Mouse (Mus musculus) gastrocnemius, adult 2 months (tissue): ENCODE data around the gene 4930432K21Rik. TPM values are rescaled to one million over a fixed set of nuclear protein-coding genes. Genes with fewer than 3 reads are reported as not detected.

Experiments used
- DNase-seq: peaks from one replicate; pipeline ENCODE4 v3.0.0; 2022
- H3K27ac ChIP-seq: fragments of 200-600 bp; 2 replicates; pipeline ENCODE4 v1.8.1; 2022; ENCODE audit warnings: mild to moderate bottlenecking
- H3K4me3 ChIP-seq: fragments of 200-600 bp; 2 replicates; pipeline ENCODE4 v1.8.1; 2022; ENCODE audit warnings: mild to moderate bottlenecking, moderate library complexity
- CTCF ChIP-seq: fragments of 200-600 bp; IDR thresholded peaks from 2 replicates; pipeline ENCODE4 v1.8.1; 2022; ENCODE audit warnings: antibody characterized with exemption, mild to moderate bottlenecking, moderate library complexity
- intact Hi-C: fragments of 180-260 bp; cut with DNase I; formaldehyde crosslinking; loops from one replicate; pipeline ENCODE4 v1.15.1; 2025
- total RNA-seq, 2 experiments: library from RNA; stranded (reverse); gene quantifications; 2 replicates each; pipeline ENCODE4 v1.2.3; 2021

4930432K21Rik gene
- total RNA-seq, 2 experiments from 2014 or later: 0.28 to 0.50 TPM

DNA sequence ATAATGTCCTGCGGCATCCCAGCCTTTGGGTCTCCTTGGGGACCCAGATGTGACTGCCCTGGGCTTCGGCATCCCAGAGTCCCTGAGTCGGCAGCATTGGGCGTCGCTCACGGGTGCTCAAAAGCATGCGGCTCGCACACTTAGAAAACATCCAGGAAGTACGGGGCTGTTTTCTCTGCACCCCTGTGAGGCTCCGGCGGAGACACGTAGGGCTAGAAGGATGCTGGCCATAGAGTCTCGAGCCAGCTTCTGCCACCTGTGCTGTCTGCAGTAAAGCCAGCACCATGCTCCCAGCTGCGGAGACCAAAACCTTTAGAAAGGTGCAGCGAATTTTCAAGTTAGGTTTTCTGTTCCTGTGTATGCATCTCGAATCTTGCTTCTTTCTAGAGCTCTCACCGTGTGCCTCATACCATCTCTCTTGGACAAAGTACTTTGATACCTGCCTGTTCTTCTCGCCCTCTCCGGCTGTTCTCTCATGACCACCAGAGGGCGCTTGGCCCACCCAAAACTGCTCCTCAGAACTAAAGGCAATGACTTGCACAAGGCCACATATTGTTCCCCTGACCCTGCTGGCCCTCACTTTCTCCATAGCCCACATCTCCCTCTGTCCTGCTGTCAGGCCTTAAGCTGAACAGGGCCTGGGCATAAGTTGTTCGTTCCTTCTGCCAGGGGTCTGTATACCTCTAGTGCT, 39.4 kb downstream of the 4930432K21Rik start:
- Histone ChIP-seq H3K4me3 (peak overlapping the region; percentile 73), H3K27ac (peak overlapping the region; percentile 90)
- DNase-seq: peak; percentile 68
- intact Hi-C loops: loop anchor here (2.0 to 5.0 kb wide), 3 partner anchors 98 to 170 kb away; no protein-coding TSS in a partner anchor
- TF ChIP-seq CTCF: peak; percentile 84

DNA sequence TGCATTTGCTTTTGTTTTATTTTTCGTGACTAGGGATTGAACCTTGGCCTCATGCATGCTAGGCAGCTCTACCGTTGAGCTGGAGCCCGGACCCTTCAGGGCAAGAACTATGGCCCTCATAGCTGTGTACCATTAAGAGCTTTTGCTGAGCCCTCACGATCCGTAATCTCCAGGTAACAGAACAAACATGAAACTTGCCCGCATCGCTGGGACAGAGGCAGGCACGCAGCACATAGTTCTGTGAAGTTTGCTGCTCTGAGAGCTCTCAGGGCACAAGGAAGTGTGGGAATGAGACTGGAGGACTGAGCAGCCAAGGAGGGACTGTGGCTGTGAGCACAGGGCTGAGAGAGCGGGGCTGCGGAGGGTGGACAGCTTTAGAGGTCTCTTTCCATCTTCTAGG, 40.8 kb downstream of the 4930432K21Rik start:
- no peak for DNase-seq

DNA sequence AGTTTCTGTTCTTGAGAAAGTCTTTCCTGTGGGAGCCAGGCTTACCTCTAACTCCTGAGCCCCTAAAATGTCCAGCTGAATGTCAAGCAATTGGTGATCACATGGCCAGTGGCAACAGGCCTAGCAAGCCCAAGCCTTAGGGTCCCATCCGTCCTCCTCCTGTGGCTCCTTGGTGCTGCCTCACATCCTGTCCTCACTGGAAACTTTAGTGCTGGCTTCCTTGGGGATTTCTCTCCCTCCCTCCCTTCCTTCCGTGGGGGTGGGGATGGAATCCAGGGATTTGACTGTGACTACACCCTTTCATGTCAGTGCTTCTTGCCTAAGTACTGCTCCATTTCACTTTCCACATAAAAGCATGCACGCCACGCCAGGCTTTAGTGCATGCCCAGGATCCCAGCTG, 41.8 kb downstream of the 4930432K21Rik start:
- Histone ChIP-seq H3K27ac (peak overlapping the region; percentile 90), H3K4me3 (0 out of 2 replicates have a peak overlapping the region, but pooled peaks have one; percentile 5)
- peak; percentile 70 for DNase-seq
- TF ChIP-seq CTCF: no peak
- intact Hi-C loops: loop anchor here (5.0 kb wide), 2 partner anchors 152 to 168 kb away; no protein-coding TSS in a partner anchor

More for the DNA sequence above, 40.8 kb downstream of the 4930432K21Rik start:
- TF ChIP-seq CTCF: no peak
- intact Hi-C loops: loop anchor here (5.0 kb wide), 2 partner anchors 151 to 169 kb away; no protein-coding TSS in a partner anchor
- Histone ChIP-seq H3K4me3 (no peak overlapping the region), H3K27ac (peak overlapping the region; percentile 90)

DNA sequence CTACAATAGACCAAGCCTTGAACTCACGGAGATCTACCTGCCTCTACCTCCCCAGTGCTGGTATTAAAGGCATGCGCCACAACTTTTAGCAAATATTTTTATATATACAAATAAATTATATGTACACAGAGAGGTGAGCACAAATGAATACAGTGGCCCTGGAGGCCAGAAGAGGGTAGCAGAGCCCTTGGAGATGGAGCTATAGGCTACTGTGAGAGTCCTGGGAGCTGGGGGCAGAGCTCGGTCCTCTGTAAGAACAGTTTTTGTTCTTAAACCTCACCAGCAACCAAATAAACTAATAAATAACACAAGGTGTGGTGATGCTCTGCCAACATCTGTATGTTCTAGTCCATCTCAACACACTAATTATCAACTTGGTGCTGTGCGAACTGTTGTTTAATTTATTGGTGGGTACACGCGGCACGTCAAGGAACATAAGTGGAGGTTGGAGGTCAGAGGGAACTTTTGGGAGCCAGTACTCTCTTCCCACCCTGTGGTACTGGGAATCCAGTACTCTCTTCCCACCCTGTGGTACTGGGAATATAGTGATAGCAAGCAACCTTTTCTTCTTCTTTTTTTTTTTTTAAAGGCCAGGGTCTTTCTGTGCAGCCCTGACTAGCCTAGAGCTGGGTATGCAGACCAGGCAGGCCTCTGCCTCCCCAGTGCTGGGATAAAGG, 42.5 kb downstream of the 4930432K21Rik start:
- no peak for DNase-seq
- peak; percentile 45 for TF ChIP-seq CTCF
- Histone ChIP-seq H3K27ac (peak overlapping the region; percentile 90), H3K4me3 (no peak overlapping the region)
- intact Hi-C loops: no loop called here

DNA sequence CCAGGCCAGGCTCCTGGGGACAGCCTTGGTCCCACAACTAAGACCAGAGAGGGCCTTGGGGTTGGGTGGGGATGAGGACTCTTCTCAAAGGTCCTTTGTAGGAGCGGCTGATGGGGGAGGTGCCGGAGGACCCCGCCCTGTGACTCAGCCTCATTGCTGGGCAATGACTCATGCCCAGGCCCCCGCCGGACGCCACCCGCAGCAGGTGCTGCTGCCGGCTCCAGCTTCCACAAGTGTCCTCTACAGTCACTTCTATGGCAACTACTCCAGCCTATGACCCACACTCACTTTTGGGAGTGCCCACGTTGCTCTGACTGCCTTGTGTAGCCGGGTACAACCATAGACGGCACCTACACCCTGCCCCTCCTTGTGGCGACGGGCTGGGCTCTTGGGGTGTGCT, 44.2 kb downstream of the 4930432K21Rik start:
- intact Hi-C loops: no loop called here
- no peak for TF ChIP-seq CTCF
- Histone ChIP-seq H3K27ac (peak overlapping the region; percentile 90), H3K4me3 (peak overlapping the region; percentile 73)
- peak; percentile 89 for DNase-seq

DNA sequence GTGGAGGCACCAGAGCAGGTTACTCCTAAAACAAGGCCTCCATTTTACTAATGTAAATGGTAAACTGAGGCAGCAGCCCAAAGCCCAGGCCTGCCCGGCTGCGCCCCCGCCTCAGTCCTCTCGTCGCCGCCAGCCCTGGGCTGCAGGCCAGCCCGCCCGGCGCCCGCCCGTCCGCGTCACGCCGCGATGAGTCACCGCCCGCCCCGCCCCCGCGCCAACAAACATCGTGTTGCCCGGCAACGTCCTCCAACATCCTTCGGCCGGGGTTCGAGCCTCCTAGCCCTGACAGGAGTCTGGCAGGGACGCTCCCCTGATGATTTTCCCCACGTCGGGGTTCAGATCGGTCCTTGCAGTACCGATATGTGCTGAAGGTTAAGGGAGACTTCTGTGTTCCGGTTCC, 44.7 kb downstream of the 4930432K21Rik start:
- H3K27ac ChIP-seq: peak overlapping the region; percentile 90
- intact Hi-C loops: no loop called here
- peak overlapping the region; percentile 73 for H3K4me3 ChIP-seq
- DNase-seq: peak; percentile 92
- no peak for TF ChIP-seq CTCF

DNA sequence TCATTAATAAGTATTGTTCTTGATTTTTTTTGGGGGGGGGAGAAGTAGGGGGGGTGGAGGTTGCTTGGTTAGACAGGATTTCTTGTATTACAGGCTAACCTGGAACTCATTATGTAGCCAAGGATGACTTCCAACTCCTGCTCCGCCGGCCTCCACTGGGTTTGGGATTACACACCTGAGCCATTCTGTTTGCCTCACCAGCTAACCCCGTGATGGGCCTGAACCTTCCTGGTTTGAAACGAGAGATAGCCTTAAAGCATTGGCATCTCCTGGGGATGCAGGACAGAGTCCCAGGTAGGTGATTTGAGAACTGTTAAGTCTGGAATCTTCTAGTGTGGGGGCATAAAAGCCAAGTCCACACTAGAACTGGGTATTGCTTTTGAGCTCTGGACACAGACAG, 45.3 kb downstream of the 4930432K21Rik start:
- TF ChIP-seq CTCF: no peak
- no peak for DNase-seq
- Histone ChIP-seq H3K4me3 (peak overlapping the region; percentile 73), H3K27ac (peak overlapping the region; percentile 90)
- intact Hi-C loops: no loop called here

DNA sequence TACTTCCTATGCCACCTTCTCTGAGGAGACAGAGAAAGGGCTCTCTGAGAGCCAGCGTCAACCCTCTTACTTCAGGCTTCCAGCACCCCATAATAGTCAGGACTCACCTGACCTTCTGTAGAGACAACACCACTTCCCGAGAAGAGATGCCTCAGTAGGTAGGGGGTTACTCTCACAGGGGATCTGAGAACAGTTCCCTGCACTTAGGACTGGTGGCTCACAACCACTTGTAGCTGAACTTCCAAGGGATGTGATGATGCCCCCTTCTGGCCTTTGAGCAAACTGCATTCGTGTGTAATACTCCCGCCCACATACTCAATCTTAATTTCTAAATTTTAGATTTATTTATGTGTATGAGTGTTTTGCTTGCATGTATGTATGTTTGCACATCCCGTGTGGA, 45.7 kb downstream of the 4930432K21Rik start:
- peak; percentile 40 for TF ChIP-seq CTCF
- intact Hi-C loops: no loop called here
- Histone ChIP-seq H3K27ac (peak overlapping the region; percentile 90), H3K4me3 (no peak overlapping the region)
- no peak for DNase-seq

DNA sequence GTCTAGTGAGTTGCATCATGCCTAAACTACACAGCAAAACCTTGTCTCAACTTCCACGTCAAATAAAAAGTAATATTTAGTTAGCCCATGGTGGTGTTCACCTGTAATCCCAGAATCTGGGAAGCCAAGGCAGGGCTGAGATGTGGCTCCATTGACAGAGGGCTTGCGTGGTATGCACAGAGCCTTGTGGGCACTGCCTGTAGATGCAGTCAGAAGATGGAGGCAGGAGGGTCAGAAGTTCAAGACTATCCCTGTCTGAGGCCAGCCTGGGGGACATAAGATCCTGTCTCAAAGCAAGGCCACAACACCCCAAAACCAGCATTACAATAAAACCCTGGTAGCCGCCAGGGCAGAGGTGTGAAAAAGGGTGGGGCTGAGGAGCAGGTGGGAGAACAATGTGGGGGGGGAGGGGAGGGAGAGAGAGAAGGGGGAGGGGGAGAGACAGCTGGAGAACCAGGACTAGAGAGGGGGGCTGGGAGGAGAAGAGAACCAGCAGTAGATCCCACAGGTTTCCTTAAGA, 46.5 kb downstream of the 4930432K21Rik start:
- no peak for TF ChIP-seq CTCF
- intact Hi-C loops: no loop called here
- Histone ChIP-seq H3K27ac (no peak overlapping the region), H3K4me3 (no peak overlapping the region)
- DNase-seq: no peak

DNA sequence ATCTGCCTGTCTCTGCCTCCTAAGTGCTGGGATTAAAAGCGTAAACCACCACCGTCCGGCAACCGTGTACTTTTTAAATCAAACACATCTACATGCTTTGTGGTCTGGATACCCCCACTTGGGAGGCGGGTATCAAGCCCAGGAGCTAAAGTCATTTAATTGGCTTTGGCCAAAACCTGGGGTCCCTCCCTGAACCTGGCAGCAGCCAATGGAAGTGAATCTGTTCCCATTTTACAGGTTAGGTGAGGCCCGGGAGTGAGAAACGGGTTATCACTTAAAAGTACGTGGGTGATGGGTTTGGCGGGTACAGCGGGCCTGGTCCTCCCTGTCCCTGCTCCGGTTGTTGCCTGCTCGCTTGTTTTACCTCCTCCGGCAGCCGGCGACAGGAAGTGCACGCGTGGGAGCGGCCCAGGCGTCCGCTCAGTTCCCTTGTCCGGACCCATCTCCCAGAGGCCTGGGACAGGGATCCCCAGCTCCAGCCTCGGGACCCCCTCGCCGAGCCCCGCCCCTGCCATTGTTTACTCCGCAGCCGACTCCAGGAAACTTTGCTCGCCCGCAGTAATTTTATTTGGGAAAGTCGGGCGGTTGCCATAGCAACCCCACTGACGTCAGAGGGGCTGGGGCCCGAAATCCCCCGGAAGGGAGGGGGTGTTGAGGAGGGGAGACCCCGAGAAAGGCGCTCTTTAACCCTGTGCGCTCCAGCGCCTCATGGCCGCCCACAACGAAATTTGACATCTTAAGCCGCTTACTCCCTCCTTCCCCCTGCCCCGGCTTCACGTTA, 49.5 kb downstream of the 4930432K21Rik start:
- peak; percentile 91 for DNase-seq
- intact Hi-C loops: no loop called here
- peak overlapping the region; percentile 75 for H3K4me3 ChIP-seq
- TF ChIP-seq CTCF: no peak
- peak overlapping the region; percentile 97 for H3K27ac ChIP-seq

DNA sequence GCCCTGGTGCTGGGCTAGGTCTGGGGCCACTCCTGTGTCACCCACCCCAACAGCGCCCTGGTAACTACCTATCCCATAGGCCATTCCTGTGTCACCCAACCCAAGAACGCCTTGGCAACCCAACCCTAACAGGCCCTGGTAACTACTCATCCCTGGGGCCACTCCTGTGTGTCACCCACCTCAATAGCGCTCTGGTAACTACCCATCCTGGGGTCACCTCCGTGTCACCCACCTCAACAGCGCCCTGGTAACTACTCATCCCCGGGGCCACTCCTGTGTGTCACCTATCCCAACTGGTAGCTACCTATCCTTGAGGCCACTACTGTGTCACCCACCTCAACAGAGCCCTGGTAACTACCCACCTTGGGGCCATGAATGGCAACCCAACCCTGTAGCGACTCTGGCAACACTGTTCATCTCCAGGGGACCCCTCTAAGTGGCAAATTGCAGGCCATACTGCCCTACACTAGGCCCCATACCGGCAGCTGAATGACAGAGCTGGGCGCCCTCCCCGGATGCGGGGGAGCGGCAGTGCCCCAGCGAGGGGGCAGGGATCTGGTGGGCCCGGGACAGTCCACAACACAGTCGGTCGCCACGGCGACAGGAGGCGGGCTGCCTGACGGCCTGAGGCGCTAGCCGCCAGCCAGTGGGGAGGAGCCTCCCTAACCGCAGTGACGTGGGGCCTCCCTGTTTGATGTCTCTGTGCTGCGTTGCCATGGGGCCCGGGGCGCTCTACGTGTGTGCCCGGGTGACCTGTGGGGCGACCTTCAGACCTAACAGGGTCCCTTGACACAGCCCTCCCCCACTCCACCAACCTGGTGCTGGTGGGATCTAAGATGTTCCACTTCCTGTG, 50.3 kb downstream of the 4930432K21Rik start:
- Histone ChIP-seq H3K27ac (peak overlapping the region; percentile 97), H3K4me3 (peak overlapping the region; percentile 75)
- no peak for TF ChIP-seq CTCF
- DNase-seq: peak; percentile 96
- intact Hi-C loops: no loop called here
